Mouse (Mus musculus) layer of hippocampus, postnatal 14 days (tissue): Measurements from ENCODE around the gene Nrip1. TPM values are rescaled to one million over a fixed set of nuclear protein-coding genes. Genes with fewer than 3 reads are reported as not detected.

Experiments used
- DNase-seq, 2 experiments: peaks; one replicate each; pipeline ENCODE4 v3.0.0; 2021 to 2022; ENCODE audit warnings: low spot score in 2 of 2, mixed read lengths in 1 of 2
- total RNA-seq, 2 experiments: library from RNA; stranded (reverse); gene quantifications; 2 replicates each; pipeline ENCODE4 v1.2.3; 2021

Gene Nrip1
- total RNA-seq, 2 experiments from 2014 or later, result 51.6 to 54.7 TPM

- no peak for DNase-seq
These were observed 56.4 kb downstream of the Nrip1 start for GRCm38 (mm10) chr16:76316940-76317822.

- DNase-seq, result no peak
These were observed 58.0 kb downstream of the Nrip1 start for GRCm38 (mm10) chr16:76315642-76316041.

GRCm38 (mm10) chr16:76314013-76314950, 59.3 kb downstream of the Nrip1 start:
- no peak for DNase-seq

- DNase-seq, result no peak
These were observed 60.7 kb downstream of the Nrip1 start for GRCm38 (mm10) chr16:76312887-76313420.

GRCm38 (mm10) chr16:76310791-76311190, 62.8 kb downstream of the Nrip1 start:
- no peak for DNase-seq

GRCm38 (mm10) chr16:76310286-76310685, 63.3 kb downstream of the Nrip1 start:
- DNase-seq, result no peak

- no peak for DNase-seq
These were observed 64.3 kb downstream of the Nrip1 start for GRCm38 (mm10) chr16:76309280-76309679.

GRCm38 (mm10) chr16:76307039-76307438, 66.6 kb downstream of the Nrip1 start:
- no peak for DNase-seq

GRCm38 (mm10) chr16:76306446-76306845, 67.2 kb downstream of the Nrip1 start:
- DNase-seq, result no peak

- no peak for DNase-seq
These were observed 70.2 kb downstream of the Nrip1 start for GRCm38 (mm10) chr16:76303436-76303835.

- DNase-seq, result no peak
These were observed 71.9 kb downstream of the Nrip1 start for GRCm38 (mm10) chr16:76301728-76302050.

GRCm38 (mm10) chr16:76301037-76301727, 72.4 kb downstream of the Nrip1 start:
- no peak for DNase-seq

GRCm38 (mm10) chr16:76300452-76300851, 73.2 kb downstream of the Nrip1 start:
- DNase-seq, result no peak

GRCm38 (mm10) chr16:76299511-76299910, 74.1 kb downstream of the Nrip1 start:
- no peak for DNase-seq

GRCm38 (mm10) chr16:76295322-76295721, 78.3 kb downstream of the Nrip1 start:
- DNase-seq, result no peak

- no peak for DNase-seq
These were observed 79.1 kb downstream of the Nrip1 start for GRCm38 (mm10) chr16:76294550-76294949.

GRCm38 (mm10) chr16:76293765-76294463, 79.7 kb downstream of the Nrip1 start:
- no peak for DNase-seq

GRCm38 (mm10) chr16:76293176-76293575, 80.5 kb downstream of the Nrip1 start:
- DNase-seq, result no peak

- no peak for DNase-seq
These were observed 81.0 kb downstream of the Nrip1 start for GRCm38 (mm10) chr16:76292656-76293055.

- no peak for DNase-seq
These were observed 82.3 kb downstream of the Nrip1 start for GRCm38 (mm10) chr16:76291366-76291765.
